Mouse (Mus musculus): ENCODE measurements around the gene Mov10.
"Not testable (repeated sequence)": the region's sequence is repeated elsewhere in the genome, so short reads cannot be mapped to it uniquely, and the experiment has no call there.

Gene Mov10

GRCm38 (mm10) chr3:104780561-104781420 is 37.6 kb downstream of the Mov10 start, which contains the start of gene Ppm1j:
TSS of gene Ppm1j (plus strand) at chr3:104781056.
- peak; percentile 80 for DNase-seq (ENCODE audit: low spot score)

- peak; percentile 83 for DNase-seq (ENCODE audit: low spot score)
These were observed 38.4 kb downstream of the Mov10 start for GRCm38 (mm10) chr3:104779949-104780348.

GRCm38 (mm10) chr3:104777342-104777741 is 41.0 kb downstream of the Mov10 start:
- DNase-seq (ENCODE audit: low spot score), result no peak

- no peak for DNase-seq (ENCODE audit: low spot score)
These were observed 45.1 kb downstream of the Mov10 start for GRCm38 (mm10) chr3:104773301-104773700.

- no peak for DNase-seq (ENCODE audit: low spot score)
These were observed 46.9 kb downstream of the Mov10 start for GRCm38 (mm10) chr3:104771460-104771859.

GRCm38 (mm10) chr3:104770918-104771317 is 47.4 kb downstream of the Mov10 start:
- no peak for DNase-seq (ENCODE audit: low spot score)

GRCm38 (mm10) chr3:104770035-104770434 is 48.3 kb downstream of the Mov10 start:
- DNase-seq (ENCODE audit: low spot score), result peak; percentile 74

- no peak for DNase-seq (ENCODE audit: low spot score)
These were observed 49.2 kb downstream of the Mov10 start for GRCm38 (mm10) chr3:104769135-104769534.

GRCm38 (mm10) chr3:104767716-104768115 is 50.6 kb downstream of the Mov10 start:
- DNase-seq (ENCODE audit: low spot score), result no peak

GRCm38 (mm10) chr3:104767141-104767540 is 51.2 kb downstream of the Mov10 start:
- DNase-seq (ENCODE audit: low spot score), result no peak

GRCm38 (mm10) chr3:104765021-104765420 is 53.3 kb downstream of the Mov10 start:
- DNase-seq (ENCODE audit: low spot score), result peak; percentile 67

GRCm38 (mm10) chr3:104762103-104762863 is 56.1 kb downstream of the Mov10 start:
- not testable (repeated sequence) for DNase-seq (ENCODE audit: low spot score)

GRCm38 (mm10) chr3:104758869-104759268 is 59.5 kb downstream of the Mov10 start:
- no peak for DNase-seq (ENCODE audit: low spot score)

- DNase-seq (ENCODE audit: low spot score), result peak; percentile 87
These were observed 60.0 kb downstream of the Mov10 start for GRCm38 (mm10) chr3:104758406-104758805.

- peak; percentile 65 for DNase-seq (ENCODE audit: low spot score)
These were observed 65.5 kb downstream of the Mov10 start for GRCm38 (mm10) chr3:104752845-104753244.
